ENCODE assay signal across 9 mouse cellular contexts in genomic region chr1:72945750-72946102, GRCm38 (mm10).
DNase-seq lines count a peak whose midpoint lies in the region; ATAC-seq and TF ChIP-seq lines count a peak whose summit lies in the region.
"Had no signal": no experiment of that assay in that cellular context is flagged by ENCODE, and none has a peak within 500 bp of the region (broad histone marks: within the 10 kb centered on the region; RNA-seq: fewer than 3 reads in every experiment).

No protein-coding gene starts in this region.

- peak overlapping the region; percentile 47 for H3K4me2 ChIP-seq in hindbrain, embryonic 15.5 days
- peak overlapping the region; percentile 35; the same call in 1 of the 2 replicates for H3K4me2 ChIP-seq in midbrain, embryonic 11.5 days

- no peaks in the 10 kb centered on the region for H3K9me3 ChIP-seq in heart, embryonic 10.5 days
- H3K9me3 ChIP-seq in hindbrain, embryonic 15.5 days: no peaks in the 10 kb centered on the region
- H3K9me3 ChIP-seq in midbrain, embryonic 11.5 days (ENCODE audit: control insufficient read depth, low read length): no peaks in the 10 kb centered on the region

- intact Hi-C loops in heart, postnatal 36 days (cut with DNase I): no loop called here

- H3K27me3 ChIP-seq in heart, embryonic 10.5 days (ENCODE audit: insufficient read depth, poor library complexity, severe bottlenecking): no peaks in the 10 kb centered on the region
- H3K27me3 ChIP-seq in hindbrain, embryonic 15.5 days: no peaks in the 10 kb centered on the region
- no peaks in the 10 kb centered on the region for H3K27me3 ChIP-seq in midbrain, embryonic 11.5 days (ENCODE audit: control insufficient read depth, insufficient read depth, low read length)
- H3K27me3 ChIP-seq in thymus, adult 2 months (ENCODE audit: control insufficient read depth, insufficient read depth, low read length): no peaks in the 10 kb centered on the region

- no peak overlapping the region for H3K9ac ChIP-seq in hindbrain, embryonic 15.5 days
- no peak overlapping the region for H3K9ac ChIP-seq in midbrain, embryonic 11.5 days (ENCODE audit: low read length)

- H3K27ac ChIP-seq in heart, embryonic 10.5 days: peak overlapping the region; percentile 89
- H3K27ac ChIP-seq in bone marrow macrophage, adult 2 months (ENCODE audit: insufficient read depth, low read depth, low read length): peak overlapping the region; percentile 57
- no peak overlapping the region for H3K27ac ChIP-seq in hindbrain, embryonic 15.5 days (replicated peaks)
- H3K27ac ChIP-seq in midbrain, embryonic 11.5 days (ENCODE audit: low read depth, low read length): no peak overlapping the region
- no peak overlapping the region for H3K27ac ChIP-seq in thymus, adult 2 months (ENCODE audit: control insufficient read depth, insufficient read depth, low read length)

- TF ChIP-seq POLR2A in bone marrow macrophage, adult 2 months (IDR thresholded peaks at IDR 0.05; ENCODE audit: borderline replicate concordance, low read depth, low read length): no peak
- no peak for TF ChIP-seq POLR2A in thymus, adult 2 months (IDR thresholded peaks at IDR 0.05; ENCODE audit: control insufficient read depth, extremely low read depth, insufficient read depth, low read length, poor library complexity)

- no peak for TF ChIP-seq CTCF in bone marrow macrophage, adult 2 months (IDR thresholded peaks at IDR 0.05; ENCODE audit: low read depth, low read length)
- no peak for TF ChIP-seq CTCF in thymus, adult 2 months (IDR thresholded peaks at IDR 0.05; ENCODE audit: borderline replicate concordance, control insufficient read depth, extremely low read depth, insufficient read depth, low read length, poor library complexity)

- DNase-seq in heart, embryonic 10.5 days (ENCODE audit: low spot score): no peak
- no peak for DNase-seq in heart, postnatal 36 days
- DNase-seq in midbrain, embryonic 11.5 days (ENCODE audit: low spot score, missing footprints): peak; percentile 90
- no peak for DNase-seq in thymus, adult 2 months
- no peak for DNase-seq in gastrocnemius, adult 18-20 months (ENCODE audit: low spot score)
- DNase-seq: cerebellum, postnatal 14 days had no signal

- H3K4me3 ChIP-seq in heart, embryonic 10.5 days: peak overlapping the region; percentile 40
- no peak overlapping the region for H3K4me3 ChIP-seq in bone marrow macrophage, adult 2 months (ENCODE audit: insufficient read depth, low read length)
- H3K4me3 ChIP-seq in hindbrain, embryonic 15.5 days: no peak overlapping the region; the same call in 1 of the 2 replicates
- H3K4me3 ChIP-seq in midbrain, embryonic 11.5 days (ENCODE audit: low read depth, low read length): no peak overlapping the region
- no peak overlapping the region for H3K4me3 ChIP-seq in thymus, adult 2 months (ENCODE audit: control insufficient read depth, insufficient read depth, low read length)

- 14% methylated on average over 9 of the region's 9 CpGs for WGBS in heart, embryonic 10.5 days
- WGBS in hindbrain, embryonic 15.5 days: 15% methylated on average over 9 of the region's 9 CpGs
- 11% methylated on average over 9 of the region's 9 CpGs for WGBS in midbrain, embryonic 11.5 days
- 24% methylated on average over 9 of the region's 9 CpGs for WGBS in thymus, adult 2 months

- peaks cover 65% of the 10 kb centered on the region for H3K4me1 ChIP-seq in heart, embryonic 10.5 days
- peaks cover 8% of the 10 kb centered on the region; the same call in 1 of the 2 replicates for H3K4me1 ChIP-seq in bone marrow macrophage, adult 2 months (ENCODE audit: control insufficient read depth, insufficient read depth, low read length)
- H3K4me1 ChIP-seq in hindbrain, embryonic 15.5 days (replicated peaks): peaks cover 13% of the 10 kb centered on the region
- H3K4me1 ChIP-seq in midbrain, embryonic 11.5 days (ENCODE audit: control insufficient read depth, insufficient read depth, low read length): peaks cover 12% of the 10 kb centered on the region
- H3K4me1 ChIP-seq in thymus, adult 2 months (replicated peaks; ENCODE audit: control insufficient read depth, insufficient read depth, low read length): no peaks in the 10 kb centered on the region

- no peaks in the 10 kb centered on the region for H3K36me3 ChIP-seq in heart, embryonic 10.5 days
- H3K36me3 ChIP-seq in hindbrain, embryonic 15.5 days: no peaks in the 10 kb centered on the region
- no peaks in the 10 kb centered on the region for H3K36me3 ChIP-seq in midbrain, embryonic 11.5 days (ENCODE audit: control insufficient read depth, insufficient read depth, low read length)
- H3K36me3 ChIP-seq in thymus, adult 2 months (ENCODE audit: control insufficient read depth, insufficient read depth, low read length): no peaks in the 10 kb centered on the region

- 0 out of 2 replicates have a peak, but pooled peaks have one; percentile 19 for ATAC-seq in hindbrain, embryonic 15.5 days (ENCODE audit: low FRiP score, low read depth)
- ATAC-seq in midbrain, embryonic 11.5 days (ENCODE audit: low FRiP score): no peak; the same call in 1 of the 2 replicates
- ATAC-seq in cerebellum, adult (ENCODE audit: insufficient number of reproducible peaks, low FRiP score, low TSS enrichment): no peak

Comparison
In these comparisons a context has a peak if more than half of its experiments do, and no peak if none do; other contexts are left out.
1. H3K27ac ChIP-seq: peak in heart, embryonic 10.5 days (single experiment) and bone marrow macrophage, adult 2 months (single experiment); none in hindbrain, embryonic 15.5 days (single experiment), midbrain, embryonic 11.5 days (single experiment) and thymus, adult 2 months (single experiment).